Comparison of ENCODE assay signal across 8 mouse cellular contexts in the genomic region with DNA sequence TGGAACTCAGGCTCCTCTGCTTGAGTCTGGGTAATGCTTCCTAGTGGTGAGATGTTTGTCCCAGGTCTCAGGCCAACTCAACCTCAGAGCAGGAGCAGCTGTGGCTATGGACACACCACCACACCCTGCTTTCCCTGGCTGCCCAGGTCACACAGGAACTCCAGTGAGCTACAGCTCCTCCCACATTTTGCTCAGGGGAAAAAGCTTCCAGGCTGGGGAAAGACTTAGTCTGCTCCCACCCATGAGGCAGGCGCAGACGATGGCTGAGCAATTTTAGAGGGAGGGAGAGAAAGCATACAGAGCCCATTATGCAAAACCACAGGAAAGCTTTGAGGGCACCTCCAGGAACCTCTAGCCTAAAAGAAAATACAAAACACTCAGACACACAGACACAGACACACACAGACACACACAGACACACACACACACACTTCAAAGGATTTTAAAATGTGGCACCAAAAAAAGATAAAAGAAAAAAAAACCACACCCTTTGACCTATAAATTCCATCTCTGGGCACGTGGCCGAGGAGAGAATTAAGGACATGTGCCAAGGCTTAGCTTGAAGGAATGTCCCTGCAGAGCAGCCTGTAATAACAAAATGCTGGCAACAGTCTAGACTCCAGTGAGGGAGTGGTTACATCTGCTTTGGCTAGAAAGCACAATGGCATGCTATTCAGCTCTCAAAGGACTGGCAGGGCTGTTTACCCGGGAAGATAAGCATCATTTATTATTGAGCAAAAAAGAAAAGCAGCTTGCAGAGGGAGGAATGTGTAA. TPM values are rescaled to one million over a fixed set of nuclear protein-coding genes. Genes with fewer than 3 reads are reported as not detected.
A peak's percentile ranks its signal among the peaks of the same experiment; 100 is the strongest.
DNase-seq lines count a peak whose midpoint lies in the region; ATAC-seq and TF ChIP-seq lines count a peak whose summit lies in the region.

No protein-coding gene starts in this region.

- no peak overlapping the region for H3K4me2 ChIP-seq in forebrain, embryonic 11.5 days (ENCODE audit: low read depth, low read length, severe bottlenecking)
- H3K4me2 ChIP-seq in midbrain, postnatal 0 days (ENCODE audit: low read depth, low read length, poor library complexity, severe bottlenecking), result no peak overlapping the region

- ATAC-seq in forebrain, embryonic 11.5 days (replicated peaks; ENCODE audit: low FRiP score), result 0 out of 2 replicates have a peak, but pooled peaks have one; percentile 22
- no peak for ATAC-seq in midbrain, postnatal 0 days (ENCODE audit: low FRiP score)

- H3K4me3 ChIP-seq in forebrain, embryonic 11.5 days (ENCODE audit: low read depth, low read length), result no peak overlapping the region
- H3K4me3 ChIP-seq in midbrain, postnatal 0 days (ENCODE audit: low read depth, low read length), result no peak overlapping the region

- no peaks in the 10 kb centered on the region for H3K36me3 ChIP-seq in forebrain, embryonic 11.5 days (ENCODE audit: control insufficient read depth, insufficient read depth, low read length)
- no peaks in the 10 kb centered on the region for H3K36me3 ChIP-seq in midbrain, postnatal 0 days (ENCODE audit: insufficient read depth, low read length)

- DNase-seq in urinary bladder, postnatal 14 days (ENCODE audit: low spot score), result peak; percentile 81
- no peak for DNase-seq in urinary bladder, postnatal 10 days (ENCODE audit: low spot score)
- DNase-seq in forebrain, embryonic 11.5 days (ENCODE audit: low spot score), result no peak
- DNase-seq in heart, postnatal 25 days (ENCODE audit: low spot score), result peak; percentile 62
- peak; percentile 79 to 90 for DNase-seq in kidney, postnatal 36 days
- DNase-seq in midbrain, postnatal 0 days (ENCODE audit: low spot score), result peak; percentile 76
- no peak for DNase-seq in right cerebral cortex, postnatal 4 days
- no peak for DNase-seq in right cerebral cortex, adult 2 months (ENCODE audit: low spot score in 2 of 2)

- H3K9ac ChIP-seq in forebrain, embryonic 11.5 days (ENCODE audit: low read length), result no peak overlapping the region
- 0 out of 2 replicates have a peak overlapping the region, but pooled peaks have one; percentile 8 for H3K9ac ChIP-seq in midbrain, postnatal 0 days (replicated peaks; ENCODE audit: low read length, poor library complexity, severe bottlenecking)

- TF ChIP-seq CTCF in midbrain, postnatal 0 days (IDR thresholded peaks at IDR 0.05), result no peak

- intact Hi-C loops in heart, postnatal 25 days (cut with DNase I), result loop anchor here (5.0 kb wide), 3 partner anchors 113 to 438 kb away; a partner anchor contains a TSS

- peaks cover 26% of the 10 kb centered on the region for H3K4me1 ChIP-seq in forebrain, embryonic 11.5 days (replicated peaks; ENCODE audit: control insufficient read depth, insufficient read depth, low read length)
- H3K4me1 ChIP-seq in midbrain, postnatal 0 days (ENCODE audit: insufficient read depth, low read length), result peaks cover 9% of the 10 kb centered on the region; the same call in 1 of the 2 replicates

- peak overlapping the region; percentile 25; the same call in 1 of the 2 replicates for H3K27ac ChIP-seq in forebrain, embryonic 11.5 days (ENCODE audit: low read depth, low read length)
- no peak overlapping the region; the same call in 1 of the 2 replicates for H3K27ac ChIP-seq in midbrain, postnatal 0 days (ENCODE audit: low read depth, low read length)

- H3K9me3 ChIP-seq in forebrain, embryonic 11.5 days (ENCODE audit: control insufficient read depth, low read length), result no peaks in the 10 kb centered on the region
- H3K9me3 ChIP-seq in midbrain, postnatal 0 days (ENCODE audit: low read length), result no peaks in the 10 kb centered on the region

- no peaks in the 10 kb centered on the region; the same call in 1 of the 2 replicates for H3K27me3 ChIP-seq in forebrain, embryonic 11.5 days (ENCODE audit: control insufficient read depth, insufficient read depth, low read length)
- no peaks in the 10 kb centered on the region for H3K27me3 ChIP-seq in midbrain, postnatal 0 days (ENCODE audit: insufficient read depth, low read length)

- WGBS in forebrain, embryonic 11.5 days, result 5% methylated on average over 5 of the region's 5 CpGs
- WGBS in midbrain, postnatal 0 days, result 7% methylated on average over 5 of the region's 5 CpGs

RNA-seq across cellular contexts. Expression of a gene that starts 22.6 kb away (rescaled TPM):
- polyA plus RNA-seq in forebrain, embryonic 11.5 days (2014; fragmentation: Nextera tagmentation; extraction: Ambion mirVana), result 39.4 and 40.7 TPM in 2 replicates
- total RNA-seq in heart, postnatal 25 days (2021), result 10 to 100 TPM; 36.4 to 37.2 TPM
- total RNA-seq in midbrain, postnatal 0 days (2014; rRNA removed), result 65.7 and 69.7 TPM in 2 replicates
- polyA plus RNA-seq in midbrain, postnatal 0 days (2015; fragmentation: Nextera tagmentation; extraction: Ambion mirVana), result 52.7 and 67.5 TPM in 2 replicates

RNA-seq across cellular contexts. Expression of a gene that starts 26.1 kb away (rescaled TPM):
- 248 and 259 TPM in 2 replicates for polyA plus RNA-seq in forebrain, embryonic 11.5 days (2014; fragmentation: Nextera tagmentation; extraction: Ambion mirVana)
- total RNA-seq in heart, postnatal 25 days (2021), result 1 to 10 TPM; 6.1 to 7.4 TPM
- 11.4 and 16.2 TPM in 2 replicates for total RNA-seq in midbrain, postnatal 0 days (2014; rRNA removed)
- polyA plus RNA-seq in midbrain, postnatal 0 days (2015; fragmentation: Nextera tagmentation; extraction: Ambion mirVana), result 7.6 and 7.7 TPM in 2 replicates

RNA-seq across cellular contexts. Expression of a gene that starts 49.8 kb away (rescaled TPM):
- polyA plus RNA-seq in forebrain, embryonic 11.5 days (2014; fragmentation: Nextera tagmentation; extraction: Ambion mirVana), result 109 and 115 TPM in 2 replicates
- total RNA-seq in heart, postnatal 25 days (2021), result 10 to 100 TPM; 16.5 to 16.8 TPM
- total RNA-seq in midbrain, postnatal 0 days (2014; rRNA removed), result 883 and 1,011 TPM in 2 replicates
- 727 and 776 TPM in 2 replicates for polyA plus RNA-seq in midbrain, postnatal 0 days (2015; fragmentation: Nextera tagmentation; extraction: Ambion mirVana)

Comparison
In these comparisons a context has a peak if more than half of its experiments do, and no peak if none do; other contexts are left out.
1. DNase-seq: peak in urinary bladder, postnatal 14 days (single experiment), heart, postnatal 25 days (single experiment), kidney, postnatal 36 days (2 of 2) and midbrain, postnatal 0 days (single experiment); none in urinary bladder, postnatal 10 days (single experiment), forebrain, embryonic 11.5 days (single experiment), right cerebral cortex, postnatal 4 days (single experiment) and right cerebral cortex, adult 2 months (0 of 2).
2. RNA of a gene that starts 49.8 kb away (total RNA-seq): 883 to 1,011 TPM in midbrain, postnatal 0 days; 16.5 to 16.8 TPM in heart, postnatal 25 days; every median in the first group is over 10 times any median in the second.